Mouse (Mus musculus) embryonic facial prominence, embryonic 14.5 days (tissue): ENCODE measurements around the gene Gm11127. TPM values are rescaled to one million over a fixed set of nuclear protein-coding genes. Genes with fewer than 3 reads are reported as not detected.

Experiments
- ATAC-seq: fragments of 200-750 bp; cut with Nextera tagmentation; 2 replicates; pipeline ENCODE4 v1.8.0; 2017; ENCODE audit warnings: low read depth, moderate number of reproducible peaks, moderate TSS enrichment
- DNase-seq: peaks from one replicate; pipeline ENCODE4 v3.0.0-alpha.2; 2015; ENCODE audit warnings: low spot score
- H3K27ac ChIP-seq: fragments of 300-500 bp; sonication (generic); replicated peaks from 2 replicates; pipeline ENCODE4 v1.5.1; 2014; ENCODE audit warnings: low read depth, mild to moderate bottlenecking, low read length, moderate library complexity
- H3K27me3 ChIP-seq: fragments of 300-500 bp; sonication (generic); replicated peaks from 2 replicates; pipeline ENCODE4 v1.6.1; 2014; ENCODE audit warnings: low read length; ENCODE audit not compliant: control insufficient read depth, insufficient read depth
- H3K36me3 ChIP-seq: fragments of 300-500 bp; sonication (generic); 2 replicates; pipeline ENCODE4 v1.6.1; 2014; ENCODE audit warnings: low read length, mixed read lengths; ENCODE audit not compliant: control insufficient read depth, insufficient read depth
- H3K4me1 ChIP-seq: fragments of 300-500 bp; sonication (generic); 2 replicates; pipeline ENCODE4 v1.6.1; 2014; ENCODE audit warnings: antibody characterized with exemption, low read length; ENCODE audit not compliant: control insufficient read depth, insufficient read depth
- H3K4me2 ChIP-seq: fragments of 300-500 bp; sonication (generic); 2 replicates; pipeline ENCODE4 v1.6.1; 2014; ENCODE audit warnings: low read depth, mild to moderate bottlenecking, low read length, moderate library complexity, mixed read lengths
- H3K4me3 ChIP-seq: fragments of 300-500 bp; sonication (generic); 2 replicates; pipeline ENCODE4 v1.5.1; 2014; ENCODE audit warnings: low read depth, mild to moderate bottlenecking, low read length
- H3K9ac ChIP-seq: fragments of 300-500 bp; sonication (generic); 2 replicates; pipeline ENCODE4 v1.6.1; 2014; ENCODE audit warnings: low read depth, mild to moderate bottlenecking, low read length, moderate library complexity, mixed read lengths
- H3K9me3 ChIP-seq: fragments of 300-500 bp; sonication (generic); 2 replicates; pipeline ENCODE4 v1.6.1; 2016; ENCODE audit warnings: low read length; ENCODE audit not compliant: control insufficient read depth
- WGBS: fragments of 180-500 bp; shearing (Covaris S2); extraction: QIAGEN DNeasy Blood & Tissue Kit; methylation state at CpG from one replicate; pipeline ENCODE4 v1.1.7; 2014; 5-methylcytosine and 5-hydroxymethylcytosine counted together
- polyA plus RNA-seq: library from polyadenylated mRNA; unstranded; fragments of >200 nt; fragmentation: Nextera tagmentation; extraction: Ambion mirVana; gene quantifications from 2 replicates; pipeline ENCODE4 v1.2.1, GENCODE M21; 2014

Gene Gm11127
- polyA plus RNA-seq, 1 experiment from 2014 or later = not detected

DNA sequence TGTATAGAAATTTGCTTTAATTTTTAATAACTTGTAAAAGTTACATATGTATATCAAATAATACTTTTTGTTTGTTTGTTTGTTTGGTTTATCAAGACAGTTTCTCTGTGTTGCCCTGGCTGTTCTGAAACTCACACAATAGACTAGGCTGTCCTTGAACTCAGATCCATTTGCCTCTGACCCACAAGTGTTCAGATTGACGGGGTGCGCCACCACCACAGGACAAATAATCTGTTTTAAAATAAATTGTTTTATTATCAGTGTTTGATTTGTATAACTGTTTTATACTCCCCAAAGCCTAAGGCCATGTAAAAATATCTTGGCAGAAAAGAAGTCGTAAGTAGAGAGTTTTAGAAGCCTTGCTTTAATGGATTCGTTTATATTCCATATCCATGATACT, 30.5 kb downstream of the Gm11127 start:
- Histone ChIP-seq H3K27me3 (no peaks in the 10 kb centered on the region), H3K4me2 (no peak overlapping the region), H3K27ac (no peak overlapping the region), H3K9ac (no peak overlapping the region), H3K4me3 (no peak overlapping the region), H3K36me3 (no peaks in the 10 kb centered on the region), H3K9me3 (no peaks in the 10 kb centered on the region), H3K4me1 (peaks cover 5% of the 10 kb centered on the region; the same call in 1 of the 2 replicates)
- DNase-seq = no peak
- no peak for ATAC-seq
- WGBS = 91% methylated on average over 4 of the region's 4 CpGs

DNA sequence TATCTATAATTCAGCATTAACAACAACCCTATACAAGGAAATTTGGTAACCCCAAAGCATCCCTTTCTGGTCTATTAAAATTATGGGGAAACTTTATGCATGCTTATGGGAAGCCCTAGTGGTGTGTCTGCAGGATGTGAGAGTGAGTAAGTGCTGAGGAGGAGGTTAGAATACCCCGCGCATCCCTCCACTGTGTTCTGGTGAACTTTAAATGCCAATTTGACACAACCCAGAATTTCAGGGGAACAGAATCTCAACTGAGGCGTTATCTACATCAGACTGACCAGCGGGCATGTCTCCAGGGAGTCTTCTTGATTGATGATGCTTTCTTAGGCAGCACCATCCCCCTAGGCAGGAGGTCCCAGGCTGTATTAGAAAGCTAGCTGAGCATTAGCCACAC, 32.3 kb downstream of the Gm11127 start:
- no peak for ATAC-seq
- 82% methylated on average over 4 of the region's 4 CpGs for WGBS
- Histone ChIP-seq H3K36me3 (no peaks in the 10 kb centered on the region), H3K27ac (no peak overlapping the region), H3K27me3 (no peaks in the 10 kb centered on the region), H3K4me3 (no peak overlapping the region), H3K4me2 (no peak overlapping the region), H3K9ac (no peak overlapping the region), H3K9me3 (no peaks in the 10 kb centered on the region), H3K4me1 (peaks cover 5% of the 10 kb centered on the region; the same call in 1 of the 2 replicates)
- DNase-seq = no peak

DNA sequence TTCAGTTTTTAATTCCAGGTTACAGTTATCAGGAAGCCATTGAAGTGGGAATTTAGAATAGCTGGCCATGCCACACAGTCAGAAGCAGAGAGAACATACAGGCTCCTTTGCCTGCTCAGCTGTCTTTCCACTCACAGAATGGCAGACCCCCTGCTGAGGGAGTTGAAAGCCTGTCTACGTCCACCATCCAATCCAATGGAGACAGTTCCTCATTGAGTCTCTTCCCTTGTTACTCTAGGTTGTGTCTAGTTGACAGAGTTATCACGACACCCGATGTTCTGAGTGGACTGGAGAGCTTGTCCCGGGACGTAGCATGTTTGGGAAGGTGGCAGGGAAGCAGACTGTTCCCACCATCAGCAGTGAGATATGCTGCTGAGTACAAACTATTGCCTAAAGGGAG, 33.0 kb downstream of the Gm11127 start:
- Histone ChIP-seq H3K4me1 (peaks cover 5% of the 10 kb centered on the region; the same call in 1 of the 2 replicates), H3K36me3 (no peaks in the 10 kb centered on the region), H3K4me3 (no peak overlapping the region), H3K4me2 (no peak overlapping the region), H3K9ac (no peak overlapping the region), H3K9me3 (no peaks in the 10 kb centered on the region), H3K27ac (no peak overlapping the region), H3K27me3 (no peaks in the 10 kb centered on the region)
- DNase-seq = no peak
- WGBS = 73% methylated on average over 5 of the region's 5 CpGs
- no peak for ATAC-seq

DNA sequence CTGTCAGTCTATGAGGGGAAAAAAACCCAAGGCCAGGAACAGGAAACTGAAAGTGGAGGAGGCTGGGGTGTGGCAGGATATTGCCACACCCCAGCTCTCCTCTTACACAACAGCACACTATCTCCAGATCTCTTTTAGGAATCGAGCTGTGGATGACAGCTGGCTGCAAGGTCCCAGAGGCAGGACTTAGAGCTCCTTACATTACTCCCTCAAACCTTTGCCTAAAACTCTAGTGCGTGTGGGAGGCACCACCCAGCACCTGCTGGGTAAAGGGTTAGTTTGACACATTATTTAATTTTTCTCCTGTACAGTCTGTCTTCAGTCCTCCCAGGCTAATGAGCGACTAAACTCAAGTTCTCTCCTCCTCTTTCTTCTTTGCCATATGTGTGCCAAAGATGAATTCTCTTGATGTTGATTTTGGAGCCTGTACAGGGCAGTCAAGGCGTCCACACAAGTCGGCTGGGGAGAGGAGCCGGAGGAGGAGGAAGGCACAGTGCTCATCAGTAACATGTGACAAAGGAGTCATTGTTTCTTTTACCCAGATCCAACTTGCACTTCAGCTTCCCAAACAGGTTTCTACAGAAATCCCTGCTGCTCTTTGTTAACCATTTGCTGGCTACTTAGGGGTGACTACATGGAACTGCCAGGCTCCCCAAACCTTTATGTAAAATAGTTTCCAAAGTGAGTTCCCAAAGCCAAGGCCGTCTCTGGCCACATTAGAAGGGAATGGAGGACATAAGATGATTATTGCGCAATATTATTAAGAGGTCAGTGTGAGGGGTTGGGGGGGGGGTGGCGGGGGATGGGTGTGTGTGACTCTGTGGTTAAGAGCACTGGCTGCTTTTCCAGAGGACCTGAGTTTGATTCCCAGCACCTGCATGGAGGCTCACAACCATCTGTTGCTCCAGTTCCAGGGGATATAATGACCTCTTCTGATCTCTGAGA, 34.2 kb downstream of the Gm11127 start:
- Histone ChIP-seq H3K9me3 (no peaks in the 10 kb centered on the region), H3K9ac (no peak overlapping the region), H3K4me1 (peaks cover 5% of the 10 kb centered on the region; the same call in 1 of the 2 replicates), H3K4me2 (no peak overlapping the region), H3K36me3 (no peaks in the 10 kb centered on the region), H3K27me3 (no peaks in the 10 kb centered on the region), H3K4me3 (no peak overlapping the region), H3K27ac (no peak overlapping the region; the same call in 1 of the 2 replicates)
- ATAC-seq (peak; percentile 69), DNase-seq (peak; percentile 61)
- WGBS = 46% methylated on average over 9 of the region's 9 CpGs

DNA sequence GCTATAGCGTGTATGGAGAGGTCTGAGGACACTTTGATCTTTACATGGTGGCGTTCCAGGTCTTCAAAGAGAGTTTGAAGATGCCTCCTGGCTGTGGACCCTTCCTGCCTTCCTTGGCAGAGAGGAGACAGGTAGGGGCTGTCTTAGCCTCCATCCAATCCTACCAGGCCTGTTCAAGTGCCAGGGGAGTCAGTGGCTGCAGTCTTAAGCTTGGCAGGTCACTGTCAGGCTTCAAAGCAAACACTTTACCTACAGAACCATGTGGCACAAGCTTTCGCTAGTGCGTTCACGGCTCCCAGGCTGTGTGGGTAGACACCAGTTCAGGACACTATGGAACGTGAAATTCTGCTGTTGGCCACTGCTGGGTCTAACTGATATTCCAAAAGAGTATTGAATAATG, 35.2 kb downstream of the Gm11127 start:
- Histone ChIP-seq H3K27ac (no peak overlapping the region), H3K27me3 (no peaks in the 10 kb centered on the region), H3K36me3 (no peaks in the 10 kb centered on the region), H3K4me3 (no peak overlapping the region), H3K4me1 (peaks cover 5% of the 10 kb centered on the region; the same call in 1 of the 2 replicates), H3K9me3 (no peaks in the 10 kb centered on the region), H3K9ac (no peak overlapping the region), H3K4me2 (no peak overlapping the region)
- DNase-seq (no peak), ATAC-seq (no peak)
- 86% methylated on average over 6 of the region's 6 CpGs for WGBS

DNA sequence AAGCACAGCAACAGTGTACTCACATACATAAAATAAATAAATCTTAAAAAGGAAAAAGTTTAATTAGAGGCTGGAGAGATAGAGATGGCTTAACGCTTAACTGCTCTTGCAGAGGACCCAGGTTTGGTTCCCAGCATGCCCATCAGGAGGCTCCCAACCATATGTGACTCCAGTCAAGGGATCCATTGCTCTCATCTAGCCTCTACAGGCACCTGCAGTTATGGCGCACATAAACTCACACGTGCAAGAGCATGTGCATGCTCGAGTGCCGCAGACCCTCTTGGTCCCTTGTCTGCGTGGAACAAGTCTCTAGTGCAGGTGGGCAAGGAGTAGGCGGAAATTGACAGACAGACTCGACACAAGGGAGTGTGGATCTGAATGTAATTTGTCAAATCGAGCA, 36.1 kb downstream of the Gm11127 start:
- Histone ChIP-seq H3K27ac (no peak overlapping the region), H3K9me3 (no peaks in the 10 kb centered on the region), H3K27me3 (no peaks in the 10 kb centered on the region), H3K9ac (no peak overlapping the region), H3K36me3 (no peaks in the 10 kb centered on the region), H3K4me3 (no peak overlapping the region), H3K4me1 (peaks cover 5% of the 10 kb centered on the region; the same call in 1 of the 2 replicates), H3K4me2 (no peak overlapping the region)
- no peak for ATAC-seq
- DNase-seq = no peak
- 91% methylated on average over 9 of the region's 9 CpGs for WGBS

DNA sequence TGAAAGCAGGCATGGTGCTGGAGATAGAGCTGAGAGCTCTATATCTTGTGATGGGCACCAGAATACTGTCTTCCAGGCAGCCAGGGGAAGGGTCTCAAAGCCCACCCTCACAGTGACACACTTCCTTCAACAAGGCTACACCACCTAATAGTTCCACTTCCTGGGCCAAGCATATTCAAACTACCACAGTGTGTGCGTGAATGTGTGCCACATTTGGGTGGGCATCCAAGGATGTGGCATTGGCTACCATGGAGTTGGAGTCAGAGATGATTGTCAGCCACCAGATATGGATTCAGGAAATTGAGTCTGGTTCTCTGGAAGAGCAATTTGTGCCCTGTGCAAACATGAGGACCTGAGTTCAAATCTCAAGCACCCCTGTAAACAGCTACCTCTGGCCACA, 36.9 kb downstream of the Gm11127 start:
- no peak for ATAC-seq
- Histone ChIP-seq H3K4me3 (no peak overlapping the region), H3K4me1 (peaks cover 5% of the 10 kb centered on the region; the same call in 1 of the 2 replicates), H3K36me3 (no peaks in the 10 kb centered on the region), H3K27ac (no peak overlapping the region), H3K4me2 (no peak overlapping the region), H3K9ac (no peak overlapping the region), H3K9me3 (no peaks in the 10 kb centered on the region), H3K27me3 (no peaks in the 10 kb centered on the region)
- 89% methylated on average over 1 of the region's 1 CpGs for WGBS
- no peak for DNase-seq

DNA sequence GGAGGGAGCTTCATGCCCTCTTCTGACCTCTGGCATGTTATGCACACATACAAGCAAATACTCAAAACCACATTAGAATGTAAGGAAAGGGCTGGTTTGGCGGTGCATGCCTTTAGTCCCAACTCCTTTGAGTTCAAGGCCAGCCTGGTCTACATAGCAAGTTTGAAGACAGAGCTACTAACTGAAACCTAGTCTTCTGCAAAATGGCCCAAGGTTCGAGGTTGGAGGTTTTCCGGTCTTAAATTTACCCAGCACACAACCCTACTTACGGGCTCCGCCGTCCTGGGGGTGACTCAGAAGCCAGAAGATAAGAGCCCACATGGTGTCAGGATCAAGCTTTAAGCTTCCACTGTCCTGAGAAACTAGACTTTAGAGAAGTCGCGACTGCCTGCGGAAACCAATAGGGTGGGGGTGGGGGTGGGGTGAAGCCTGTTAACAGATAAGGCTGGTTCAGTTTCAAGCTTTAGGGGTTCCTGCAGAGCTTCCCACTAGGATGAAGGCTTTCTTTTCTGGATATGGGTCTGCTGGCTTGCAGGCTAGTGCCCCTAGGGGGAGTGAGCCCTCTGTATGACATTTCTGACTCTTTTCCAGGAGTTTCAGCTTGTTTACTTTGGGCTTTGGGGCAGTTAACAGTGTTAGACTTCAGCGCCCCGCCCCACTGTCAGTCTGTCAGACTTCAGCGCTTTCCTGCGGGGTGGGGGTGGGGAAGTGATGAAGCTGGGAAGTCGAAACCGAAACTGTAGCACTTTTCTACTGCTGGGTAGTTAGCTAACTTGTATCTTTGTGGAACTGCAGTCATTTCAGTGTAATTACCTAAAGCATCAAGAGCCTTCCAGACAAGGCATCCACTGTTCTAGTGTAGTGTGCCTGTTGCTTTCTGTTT, 37.7 kb downstream of the Gm11127 start, which contains the start of gene H2-T24:
H2-T24 (minus strand) TSS at position 370 of the 883 bp plus-strand sequence.
- Histone ChIP-seq H3K36me3 (no peaks in the 10 kb centered on the region), H3K27me3 (no peaks in the 10 kb centered on the region), H3K9ac (no peak within 1 kb of the TSS), H3K4me3 (no peak within 1 kb of the TSS), H3K9me3 (no peaks in the 10 kb centered on the region), H3K4me2 (peak within 1 kb of the TSS; percentile 24), H3K4me1 (peaks cover 5% of the 10 kb centered on the region; the same call in 1 of the 2 replicates), H3K27ac (no peak within 1 kb of the TSS)
- peak; percentile 35; the same call in 1 of the 2 replicates for ATAC-seq
- WGBS = 33% methylated on average over 15 of the region's 15 CpGs
- peak; percentile 57 for DNase-seq
